Mouse (Mus musculus): ENCODE measurements at regions not wholly inside any gene's neighbourhood (a gene's known extent, or its start where the extent isn't known, plus 50 kb on each side); places are given as distances from the start of the nearest gene placed in this dataset.

DNA sequence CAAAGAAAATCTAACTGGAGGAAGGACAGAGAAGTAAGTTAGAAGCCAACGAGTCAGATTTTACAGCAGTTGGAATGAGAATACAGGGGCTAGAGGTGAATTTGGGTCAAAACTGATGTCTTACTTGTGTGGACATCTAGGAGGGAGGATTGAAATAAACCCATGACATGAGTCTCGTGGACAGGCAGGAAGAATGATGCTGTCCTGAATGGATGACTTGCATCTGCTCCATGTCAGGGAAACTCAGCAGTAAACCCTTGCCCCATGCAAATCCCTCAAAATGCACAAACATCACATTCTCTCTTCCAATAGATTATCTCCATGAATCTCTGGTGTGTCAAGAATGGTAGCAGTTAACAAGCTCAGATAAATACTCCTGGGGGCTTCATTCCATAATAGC is 729.1 kb downstream of the Dhx35 start:
- H3K36me3 ChIP-seq (ENCODE audit: control insufficient read depth, insufficient read depth, low read length), result no peaks in the 10 kb centered on the region
- H3K9me3 ChIP-seq (ENCODE audit: control insufficient read depth, low read length), result no peaks in the 10 kb centered on the region
- DNase-seq (ENCODE audit: low spot score), result no peak
- no peak for ATAC-seq (replicated peaks; ENCODE audit: low FRiP score)
- H3K4me1 ChIP-seq (replicated peaks; ENCODE audit: control insufficient read depth, insufficient read depth, low read length), result no peaks in the 10 kb centered on the region
- H3K27ac ChIP-seq (ENCODE audit: low read depth, low read length), result no peak overlapping the region
- H3K4me2 ChIP-seq, result no peak overlapping the region
- no peak overlapping the region for H3K4me3 ChIP-seq (ENCODE audit: low read depth, low read length)
- 65% methylated on average over 2 of the region's 2 CpGs for WGBS
- no peak overlapping the region for H3K9ac ChIP-seq (ENCODE audit: low read depth, low read length)
- H3K27me3 ChIP-seq (replicated peaks; ENCODE audit: control insufficient read depth, insufficient read depth, low read length), result no peaks in the 10 kb centered on the region

DNA sequence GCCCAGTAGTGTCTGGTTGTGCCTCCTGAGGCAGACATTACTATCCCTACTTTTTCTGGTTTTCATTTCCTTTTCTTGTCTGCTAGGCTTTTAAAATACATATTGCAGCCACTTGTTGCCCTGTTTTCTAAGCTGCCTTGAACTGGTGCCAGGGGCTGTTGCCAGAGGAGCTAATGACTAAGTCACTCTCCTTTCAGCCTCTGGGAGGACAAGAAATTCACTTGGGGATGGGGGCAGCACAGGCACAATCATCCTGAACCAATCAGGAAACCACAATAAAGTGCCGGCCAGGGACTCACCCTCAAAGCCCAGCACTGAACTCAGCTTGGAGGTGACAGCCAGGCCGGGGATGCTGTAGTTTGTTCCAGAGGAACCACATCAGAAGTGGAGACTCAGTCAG is 740.3 kb downstream of the Dhx35 start:
- Histone ChIP-seq H3K9ac (ENCODE audit: low read depth, low read length) (no peak overlapping the region), H3K4me1 (replicated peaks; ENCODE audit: control insufficient read depth, insufficient read depth, low read length) (no peaks in the 10 kb centered on the region), H3K4me2 (no peak overlapping the region), H3K27ac (ENCODE audit: low read depth, low read length) (no peak overlapping the region), H3K36me3 (ENCODE audit: control insufficient read depth, insufficient read depth, low read length) (no peaks in the 10 kb centered on the region), H3K4me3 (ENCODE audit: low read depth, low read length) (no peak overlapping the region), H3K27me3 (replicated peaks; ENCODE audit: control insufficient read depth, insufficient read depth, low read length) (no peaks in the 10 kb centered on the region), H3K9me3 (ENCODE audit: control insufficient read depth, low read length) (no peaks in the 10 kb centered on the region)
- DNase-seq (ENCODE audit: low spot score) (no peak), ATAC-seq (replicated peaks; ENCODE audit: low FRiP score) (no peak)
- WGBS, result 57% methylated on average over 2 of the region's 2 CpGs

- Histone ChIP-seq H3K4me3 (ENCODE audit: low read depth, low read length) (no peak overlapping the region), H3K4me2 (no peak overlapping the region), H3K9me3 (ENCODE audit: control insufficient read depth, low read length) (no peaks in the 10 kb centered on the region), H3K27me3 (replicated peaks; ENCODE audit: control insufficient read depth, insufficient read depth, low read length) (no peaks in the 10 kb centered on the region), H3K36me3 (ENCODE audit: control insufficient read depth, insufficient read depth, low read length) (no peaks in the 10 kb centered on the region), H3K9ac (ENCODE audit: low read depth, low read length) (no peak overlapping the region), H3K4me1 (replicated peaks; ENCODE audit: control insufficient read depth, insufficient read depth, low read length) (no peaks in the 10 kb centered on the region), H3K27ac (ENCODE audit: low read depth, low read length) (no peak overlapping the region)
- no peak for DNase-seq (ENCODE audit: low spot score)
- no peak for ATAC-seq (replicated peaks; ENCODE audit: low FRiP score)
These were observed 744.7 kb downstream of the Dhx35 start for GRCm38 (mm10) chr2:159539261-159539660.

GRCm38 (mm10) chr2:159557567-159557966 is 763.0 kb downstream of the Dhx35 start:
- Histone ChIP-seq H3K36me3 (ENCODE audit: control insufficient read depth, insufficient read depth, low read length) (no peaks in the 10 kb centered on the region), H3K9ac (ENCODE audit: low read depth, low read length) (no peak overlapping the region), H3K9me3 (ENCODE audit: control insufficient read depth, low read length) (no peaks in the 10 kb centered on the region), H3K27ac (ENCODE audit: low read depth, low read length) (no peak overlapping the region), H3K4me1 (replicated peaks; ENCODE audit: control insufficient read depth, insufficient read depth, low read length) (no peaks in the 10 kb centered on the region), H3K4me2 (no peak overlapping the region), H3K4me3 (ENCODE audit: low read depth, low read length) (no peak overlapping the region), H3K27me3 (replicated peaks; ENCODE audit: control insufficient read depth, insufficient read depth, low read length) (no peaks in the 10 kb centered on the region)
- ATAC-seq (replicated peaks; ENCODE audit: low FRiP score) (no peak), DNase-seq (ENCODE audit: low spot score) (no peak)
- 80% methylated on average over 3 of the region's 3 CpGs for WGBS

- WGBS, result 82% methylated on average over 4 of the region's 4 CpGs
- ATAC-seq (replicated peaks; ENCODE audit: low FRiP score) (no peak), DNase-seq (ENCODE audit: low spot score) (no peak)
- H3K4me3 ChIP-seq (ENCODE audit: low read depth, low read length), result no peak overlapping the region
- no peak overlapping the region for H3K9ac ChIP-seq (ENCODE audit: low read depth, low read length)
- H3K9me3 ChIP-seq (ENCODE audit: control insufficient read depth, low read length), result no peaks in the 10 kb centered on the region
- H3K27ac ChIP-seq (ENCODE audit: low read depth, low read length), result no peak overlapping the region
- H3K27me3 ChIP-seq (replicated peaks; ENCODE audit: control insufficient read depth, insufficient read depth, low read length), result no peaks in the 10 kb centered on the region
- no peaks in the 10 kb centered on the region for H3K36me3 ChIP-seq (ENCODE audit: control insufficient read depth, insufficient read depth, low read length)
- H3K4me1 ChIP-seq (replicated peaks; ENCODE audit: control insufficient read depth, insufficient read depth, low read length), result no peaks in the 10 kb centered on the region
- no peak overlapping the region for H3K4me2 ChIP-seq
These were observed 768.7 kb downstream of the Gm826 start for GRCm38 (mm10) chr2:159565255-159565654.

DNA sequence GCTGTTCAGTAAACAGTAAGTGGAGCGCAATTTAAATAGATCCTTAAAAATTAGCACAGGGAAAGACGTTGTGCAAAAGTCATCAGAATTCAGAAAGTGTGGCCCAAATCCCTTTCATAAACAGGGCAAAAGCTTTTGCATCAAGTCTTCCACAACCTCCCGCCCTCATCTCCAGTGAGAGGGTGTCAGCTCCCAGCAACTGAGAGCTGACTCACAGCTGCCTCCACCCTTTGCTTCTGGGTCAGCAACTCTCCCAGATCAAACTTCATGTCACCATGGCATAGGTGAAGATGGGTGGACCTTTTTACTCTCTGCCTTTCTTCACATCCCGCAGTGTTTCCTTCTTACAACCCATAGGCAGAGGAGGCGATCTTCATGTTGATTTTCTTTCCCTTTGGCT is 768.0 kb downstream of the Gm826 start:
- H3K4me1 ChIP-seq (replicated peaks; ENCODE audit: control insufficient read depth, insufficient read depth, low read length), result no peaks in the 10 kb centered on the region
- 81% methylated on average over 5 of the region's 5 CpGs for WGBS
- no peak overlapping the region for H3K27ac ChIP-seq (ENCODE audit: low read depth, low read length)
- H3K27me3 ChIP-seq (replicated peaks; ENCODE audit: control insufficient read depth, insufficient read depth, low read length), result no peaks in the 10 kb centered on the region
- no peaks in the 10 kb centered on the region for H3K36me3 ChIP-seq (ENCODE audit: control insufficient read depth, insufficient read depth, low read length)
- H3K4me3 ChIP-seq (ENCODE audit: low read depth, low read length), result no peak overlapping the region
- no peak for DNase-seq (ENCODE audit: low spot score)
- no peaks in the 10 kb centered on the region for H3K9me3 ChIP-seq (ENCODE audit: control insufficient read depth, low read length)
- H3K9ac ChIP-seq (ENCODE audit: low read depth, low read length), result no peak overlapping the region
- H3K4me2 ChIP-seq, result no peak overlapping the region
- no peak for ATAC-seq (replicated peaks; ENCODE audit: low FRiP score)

- Histone ChIP-seq H3K4me1 (replicated peaks; ENCODE audit: control insufficient read depth, insufficient read depth, low read length) (no peaks in the 10 kb centered on the region), H3K27me3 (replicated peaks; ENCODE audit: control insufficient read depth, insufficient read depth, low read length) (no peaks in the 10 kb centered on the region), H3K27ac (ENCODE audit: low read depth, low read length) (no peak overlapping the region), H3K4me2 (no peak overlapping the region), H3K36me3 (ENCODE audit: control insufficient read depth, insufficient read depth, low read length) (no peaks in the 10 kb centered on the region), H3K9ac (ENCODE audit: low read depth, low read length) (no peak overlapping the region), H3K4me3 (ENCODE audit: low read depth, low read length) (no peak overlapping the region), H3K9me3 (ENCODE audit: control insufficient read depth, low read length) (no peaks in the 10 kb centered on the region)
- ATAC-seq (replicated peaks; ENCODE audit: low FRiP score), result no peak
- WGBS, result 62% methylated on average over 5 of the region's 5 CpGs
- DNase-seq (ENCODE audit: low spot score), result no peak
These were observed 767.5 kb downstream of the Gm826 start for GRCm38 (mm10) chr2:159566461-159566860.

- H3K9me3 ChIP-seq (ENCODE audit: control insufficient read depth, low read length), result no peaks in the 10 kb centered on the region
- H3K27me3 ChIP-seq (replicated peaks; ENCODE audit: control insufficient read depth, insufficient read depth, low read length), result no peaks in the 10 kb centered on the region
- ATAC-seq (replicated peaks; ENCODE audit: low FRiP score), result no peak
- no peak overlapping the region for H3K9ac ChIP-seq (ENCODE audit: low read depth, low read length)
- H3K4me2 ChIP-seq, result no peak overlapping the region
- H3K27ac ChIP-seq (ENCODE audit: low read depth, low read length), result no peak overlapping the region
- no peak overlapping the region for H3K4me3 ChIP-seq (ENCODE audit: low read depth, low read length)
- no peak for DNase-seq (ENCODE audit: low spot score)
- no peaks in the 10 kb centered on the region for H3K4me1 ChIP-seq (replicated peaks; ENCODE audit: control insufficient read depth, insufficient read depth, low read length)
- no peaks in the 10 kb centered on the region for H3K36me3 ChIP-seq (ENCODE audit: control insufficient read depth, insufficient read depth, low read length)
- WGBS, result 74% methylated on average over 4 of the region's 4 CpGs
These were observed 765.6 kb downstream of the Gm826 start for GRCm38 (mm10) chr2:159568391-159568790.

DNA sequence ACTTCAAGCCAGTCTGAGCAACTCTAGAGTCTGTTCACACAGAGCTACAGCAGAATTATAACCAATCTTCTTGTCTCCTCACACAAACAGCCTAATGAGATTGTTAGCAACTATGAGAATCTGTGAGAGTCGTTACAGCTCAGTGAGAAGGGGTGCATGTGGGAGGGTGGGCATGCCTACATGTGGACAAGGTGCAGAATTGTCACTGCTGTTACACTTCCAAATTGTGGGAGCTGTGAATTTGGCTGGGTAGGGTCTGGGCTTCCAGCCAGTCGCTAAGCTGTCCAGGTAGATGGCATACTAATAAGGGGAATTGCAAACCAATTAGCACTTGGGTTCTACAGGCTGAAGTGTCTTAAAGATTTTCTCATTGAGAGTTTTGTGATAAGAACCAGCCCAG is 762.1 kb downstream of the Gm826 start:
- Histone ChIP-seq H3K9ac (ENCODE audit: low read depth, low read length) (no peak overlapping the region), H3K4me3 (ENCODE audit: low read depth, low read length) (no peak overlapping the region), H3K4me2 (no peak overlapping the region), H3K4me1 (replicated peaks; ENCODE audit: control insufficient read depth, insufficient read depth, low read length) (no peaks in the 10 kb centered on the region), H3K36me3 (ENCODE audit: control insufficient read depth, insufficient read depth, low read length) (no peaks in the 10 kb centered on the region), H3K27me3 (replicated peaks; ENCODE audit: control insufficient read depth, insufficient read depth, low read length) (no peaks in the 10 kb centered on the region), H3K27ac (ENCODE audit: low read depth, low read length) (no peak overlapping the region), H3K9me3 (ENCODE audit: control insufficient read depth, low read length) (no peaks in the 10 kb centered on the region)
- 77% methylated on average over 2 of the region's 2 CpGs for WGBS
- DNase-seq (ENCODE audit: low spot score) (no peak), ATAC-seq (replicated peaks; ENCODE audit: low FRiP score) (no peak)
